Mouse (Mus musculus) neural tube, embryonic 10.5 days (tissue): ENCODE measurements at regions not wholly inside any gene's neighbourhood (a gene's known extent, or its start where the extent isn't known, plus 50 kb on each side); places are given as distances from the start of the nearest gene placed in this dataset.
A peak's percentile ranks its signal among the peaks of the same experiment; 100 is the strongest.

Experiments
- DNase-seq: peaks from one replicate; pipeline ENCODE4 v3.0.0-alpha.2; 2017; ENCODE audit warnings: low spot score; ENCODE audit errors: extremely low spot score

GRCm38 (mm10) chr13:83020829-83021228, 483.0 kb upstream of the Mef2c start:
- DNase-seq = no peak

- no peak for DNase-seq
These were observed 479.9 kb upstream of the Mef2c start for GRCm38 (mm10) chr13:83023972-83024371.

GRCm38 (mm10) chr13:83035962-83036361, 467.9 kb upstream of the Mef2c start:
- no peak for DNase-seq

- no peak for DNase-seq
These were observed 462.3 kb upstream of the Mef2c start for GRCm38 (mm10) chr13:83041506-83041905.

- DNase-seq = no peak
These were observed 458.3 kb upstream of the Mef2c start for GRCm38 (mm10) chr13:83045516-83045915.

- no peak for DNase-seq
These were observed 457.9 kb upstream of the Mef2c start for GRCm38 (mm10) chr13:83045970-83046369.

- DNase-seq = peak; percentile 46
These were observed 457.2 kb upstream of the Mef2c start for GRCm38 (mm10) chr13:83046571-83047123.

- no peak for DNase-seq
These were observed 448.0 kb upstream of the Mef2c start for GRCm38 (mm10) chr13:83055865-83056264.

- no peak for DNase-seq
These were observed 447.4 kb upstream of the Mef2c start for GRCm38 (mm10) chr13:83056415-83056814.

- no peak for DNase-seq
These were observed 439.1 kb upstream of the Mef2c start for GRCm38 (mm10) chr13:83064727-83065126.

GRCm38 (mm10) chr13:83065201-83065600, 438.6 kb upstream of the Mef2c start:
- no peak for DNase-seq

GRCm38 (mm10) chr13:83066115-83066753, 437.6 kb upstream of the Mef2c start:
- DNase-seq = no peak

GRCm38 (mm10) chr13:83067496-83067895, 436.3 kb upstream of the Mef2c start:
- DNase-seq = no peak

- DNase-seq = no peak
These were observed 435.2 kb upstream of the Mef2c start for GRCm38 (mm10) chr13:83068588-83068987.

GRCm38 (mm10) chr13:83069293-83069692, 434.5 kb upstream of the Mef2c start:
- no peak for DNase-seq

- DNase-seq = no peak
These were observed 431.8 kb upstream of the Mef2c start for GRCm38 (mm10) chr13:83072073-83072472.

GRCm38 (mm10) chr13:83074219-83074965, 429.4 kb upstream of the Mef2c start:
- no peak for DNase-seq

- DNase-seq = no peak
These were observed 428.4 kb upstream of the Mef2c start for GRCm38 (mm10) chr13:83075320-83075877.

GRCm38 (mm10) chr13:83076611-83077010, 427.2 kb upstream of the Mef2c start:
- no peak for DNase-seq

- no peak for DNase-seq
These were observed 426.7 kb upstream of the Mef2c start for GRCm38 (mm10) chr13:83077085-83077484.

- no peak for DNase-seq
These were observed 424.5 kb upstream of the Mef2c start for GRCm38 (mm10) chr13:83079291-83079690.

GRCm38 (mm10) chr13:83084948-83085347, 418.9 kb upstream of the Mef2c start:
- DNase-seq = no peak
